Mouse (Mus musculus): ENCODE results near the gene Gm20509. TPM values are rescaled to one million over a fixed set of nuclear protein-coding genes. Genes with fewer than 3 reads are reported as not detected.
"Not testable (repeated sequence)": the region's sequence is repeated elsewhere in the genome, so short reads cannot be mapped to it uniquely, and the experiment has no call there.

Gene Gm20509
- polyA plus RNA-seq, 1 experiment from 2014 or later: not detected

GRCm38 (mm10) chr9:73105141-73105540, 2.9 kb downstream of the Gm20509 start:
- no peak for DNase-seq (ENCODE audit: low spot score)
- Histone ChIP-seq H3K27ac (no peak overlapping the region), H3K27me3 (ENCODE audit: insufficient read depth, poor library complexity, severe bottlenecking) (peaks cover 55% of the 10 kb centered on the region), H3K9me3 (no peaks in the 10 kb centered on the region), H3K4me1 (replicated peaks) (peaks cover 11% of the 10 kb centered on the region), H3K4me3 (no peak overlapping the region), H3K36me3 (no peaks in the 10 kb centered on the region)
- WGBS: 71% methylated on average over 1 of the region's 1 CpGs

GRCm38 (mm10) chr9:73105771-73106170, 3.5 kb downstream of the Gm20509 start:
- no peaks in the 10 kb centered on the region for H3K9me3 ChIP-seq
- no peak overlapping the region for H3K4me3 ChIP-seq
- no peaks in the 10 kb centered on the region for H3K36me3 ChIP-seq
- no peak overlapping the region for H3K27ac ChIP-seq
- DNase-seq (ENCODE audit: low spot score): no peak
- H3K4me1 ChIP-seq (replicated peaks): peaks cover 11% of the 10 kb centered on the region
- peaks cover 55% of the 10 kb centered on the region for H3K27me3 ChIP-seq (ENCODE audit: insufficient read depth, poor library complexity, severe bottlenecking)

GRCm38 (mm10) chr9:73112919-73113906, 10.9 kb downstream of the Gm20509 start, which contains the start of gene Rsl24d1:
Gene Rsl24d1 (plus strand): TSS chr9:73113426.
- peak; percentile 87 for DNase-seq (ENCODE audit: low spot score)
- WGBS: under 1% methylated on average over 64 of the region's 64 CpGs
- H3K27ac ChIP-seq: peak within 1 kb of the TSS; percentile 89
- H3K27me3 ChIP-seq (ENCODE audit: insufficient read depth, poor library complexity, severe bottlenecking): no peaks in the 10 kb centered on the region
- H3K36me3 ChIP-seq: peaks cover 30% of the 10 kb centered on the region
- H3K4me3 ChIP-seq: peak within 1 kb of the TSS; percentile 97
- peaks cover 11% of the 10 kb centered on the region for H3K4me1 ChIP-seq (replicated peaks)
- no peaks in the 10 kb centered on the region for H3K9me3 ChIP-seq

- 95% methylated on average over 5 of the region's 6 CpGs for WGBS
- not testable (repeated sequence) for H3K27ac ChIP-seq; H3K9me3 ChIP-seq; H3K27me3 ChIP-seq (ENCODE audit: insufficient read depth, poor library complexity, severe bottlenecking); H3K4me3 ChIP-seq; DNase-seq (ENCODE audit: low spot score)
- peaks cover 63% of the 10 kb centered on the region for H3K36me3 ChIP-seq
- peaks cover 11% of the 10 kb centered on the region for H3K4me1 ChIP-seq (replicated peaks)
These were observed 14.4 kb downstream of the Gm20509 start for GRCm38 (mm10) chr9:73116704-73117103.

- H3K4me1 ChIP-seq (replicated peaks): peaks cover 7% of the 10 kb centered on the region
- H3K27ac ChIP-seq: no peak overlapping the region
- no peak overlapping the region for H3K4me3 ChIP-seq
- no peak for DNase-seq (ENCODE audit: low spot score)
- 90% methylated on average over 4 of the region's 4 CpGs for WGBS
- H3K9me3 ChIP-seq: no peaks in the 10 kb centered on the region
- H3K36me3 ChIP-seq: peaks cover 75% of the 10 kb centered on the region
- no peaks in the 10 kb centered on the region for H3K27me3 ChIP-seq (ENCODE audit: insufficient read depth, poor library complexity, severe bottlenecking)
These were observed 15.7 kb downstream of the Gm20509 start for GRCm38 (mm10) chr9:73118012-73118411.

- H3K9me3 ChIP-seq: no peaks in the 10 kb centered on the region
- 80% methylated on average over 8 of the region's 8 CpGs for WGBS
- no peaks in the 10 kb centered on the region for H3K27me3 ChIP-seq (ENCODE audit: insufficient read depth, poor library complexity, severe bottlenecking)
- no peaks in the 10 kb centered on the region for H3K4me1 ChIP-seq (replicated peaks)
- DNase-seq (ENCODE audit: low spot score): no peak
- H3K4me3 ChIP-seq: no peak overlapping the region
- H3K27ac ChIP-seq: no peak overlapping the region
- peaks cover 94% of the 10 kb centered on the region for H3K36me3 ChIP-seq
These were observed 19.5 kb downstream of the Gm20509 start for GRCm38 (mm10) chr9:73121735-73122134.

- no peaks in the 10 kb centered on the region for H3K27me3 ChIP-seq (ENCODE audit: insufficient read depth, poor library complexity, severe bottlenecking)
- 91% methylated on average over 8 of the region's 8 CpGs for WGBS
- H3K36me3 ChIP-seq: peaks cover 98% of the 10 kb centered on the region
- no peak for DNase-seq (ENCODE audit: low spot score)
- H3K4me3 ChIP-seq: no peak overlapping the region
- no peaks in the 10 kb centered on the region for H3K9me3 ChIP-seq
- no peaks in the 10 kb centered on the region for H3K4me1 ChIP-seq (replicated peaks)
- no peak overlapping the region for H3K27ac ChIP-seq
These were observed 22.8 kb downstream of the Gm20509 start for GRCm38 (mm10) chr9:73125043-73125570.

GRCm38 (mm10) chr9:73127457-73127856, 25.2 kb downstream of the Gm20509 start:
- Histone ChIP-seq H3K27me3 (ENCODE audit: insufficient read depth, poor library complexity, severe bottlenecking) (no peaks in the 10 kb centered on the region), H3K36me3 (peaks cover 84% of the 10 kb centered on the region), H3K4me1 (replicated peaks) (no peaks in the 10 kb centered on the region), H3K27ac (no peak overlapping the region), H3K4me3 (no peak overlapping the region), H3K9me3 (no peaks in the 10 kb centered on the region)
- 78% methylated on average over 2 of the region's 2 CpGs for WGBS
- DNase-seq (ENCODE audit: low spot score): no peak

GRCm38 (mm10) chr9:73129875-73130274, 27.6 kb downstream of the Gm20509 start:
- Histone ChIP-seq H3K4me1 (replicated peaks) (no peaks in the 10 kb centered on the region), H3K27ac (no peak overlapping the region), H3K4me3 (no peak overlapping the region), H3K27me3 (ENCODE audit: insufficient read depth, poor library complexity, severe bottlenecking) (no peaks in the 10 kb centered on the region), H3K9me3 (no peaks in the 10 kb centered on the region), H3K36me3 (peaks cover 61% of the 10 kb centered on the region)
- DNase-seq (ENCODE audit: low spot score): no peak
- WGBS: 79% methylated on average over 8 of the region's 8 CpGs

- H3K9me3 ChIP-seq: no peaks in the 10 kb centered on the region
- H3K4me1 ChIP-seq (replicated peaks): no peaks in the 10 kb centered on the region
- DNase-seq (ENCODE audit: low spot score): no peak
- no peak overlapping the region for H3K4me3 ChIP-seq
- peaks cover 54% of the 10 kb centered on the region for H3K36me3 ChIP-seq
- no peaks in the 10 kb centered on the region for H3K27me3 ChIP-seq (ENCODE audit: insufficient read depth, poor library complexity, severe bottlenecking)
- H3K27ac ChIP-seq: no peak overlapping the region
- 92% methylated on average over 4 of the region's 4 CpGs for WGBS
These were observed 28.3 kb downstream of the Gm20509 start for GRCm38 (mm10) chr9:73130529-73130928.

GRCm38 (mm10) chr9:73137341-73137886, 35.1 kb downstream of the Gm20509 start:
- H3K4me1 ChIP-seq (replicated peaks): no peaks in the 10 kb centered on the region
- WGBS: 71% methylated on average over 11 of the region's 11 CpGs
- H3K36me3 ChIP-seq: no peaks in the 10 kb centered on the region
- H3K27ac ChIP-seq: peak overlapping the region; percentile 18; the same call in 1 of the 2 replicates
- 0 out of 2 replicates have a peak, but pooled peaks cover 2% of the 10 kb centered on the region for H3K9me3 ChIP-seq
- DNase-seq (ENCODE audit: low spot score): peak; percentile 11
- H3K4me3 ChIP-seq: no peak overlapping the region
- no peaks in the 10 kb centered on the region for H3K27me3 ChIP-seq (ENCODE audit: insufficient read depth, poor library complexity, severe bottlenecking)

GRCm38 (mm10) chr9:73154347-73154746, 52.1 kb downstream of the Gm20509 start:
- 60% methylated on average over 9 of the region's 9 CpGs for WGBS
- no peak for DNase-seq (ENCODE audit: low spot score)

GRCm38 (mm10) chr9:73157968-73158367, 55.7 kb downstream of the Gm20509 start:
- H3K36me3 ChIP-seq: no peaks in the 10 kb centered on the region
- WGBS: 84% methylated on average over 4 of the region's 4 CpGs
- H3K4me3 ChIP-seq: no peak overlapping the region

More at GRCm38 (mm10) chr9:73154347-73154746, 52.1 kb downstream of the Gm20509 start:
- no peaks in the 10 kb centered on the region for H3K4me1 ChIP-seq (replicated peaks)
- no peaks in the 10 kb centered on the region for H3K36me3 ChIP-seq
- no peak overlapping the region for H3K27ac ChIP-seq
- H3K4me3 ChIP-seq: no peak overlapping the region
- no peaks in the 10 kb centered on the region for H3K9me3 ChIP-seq
- H3K27me3 ChIP-seq (ENCODE audit: insufficient read depth, poor library complexity, severe bottlenecking): no peaks in the 10 kb centered on the region

More at GRCm38 (mm10) chr9:73157968-73158367, 55.7 kb downstream of the Gm20509 start:
- no peak for DNase-seq (ENCODE audit: low spot score)
- Histone ChIP-seq H3K27ac (no peak overlapping the region), H3K27me3 (ENCODE audit: insufficient read depth, poor library complexity, severe bottlenecking) (no peaks in the 10 kb centered on the region), H3K4me1 (replicated peaks) (no peaks in the 10 kb centered on the region), H3K9me3 (no peaks in the 10 kb centered on the region)

All from hindbrain, embryonic 10.5 days (tissue).